Mouse (Mus musculus): Measurements from ENCODE around the gene Nradd. TPM values are rescaled to one million over a fixed set of nuclear protein-coding genes. Genes with fewer than 3 reads are reported as not detected.

Nradd gene
- total RNA-seq, 4 experiments from 2014 or later, result 2.0 to 4.6 (median 3.0) TPM

DNA sequence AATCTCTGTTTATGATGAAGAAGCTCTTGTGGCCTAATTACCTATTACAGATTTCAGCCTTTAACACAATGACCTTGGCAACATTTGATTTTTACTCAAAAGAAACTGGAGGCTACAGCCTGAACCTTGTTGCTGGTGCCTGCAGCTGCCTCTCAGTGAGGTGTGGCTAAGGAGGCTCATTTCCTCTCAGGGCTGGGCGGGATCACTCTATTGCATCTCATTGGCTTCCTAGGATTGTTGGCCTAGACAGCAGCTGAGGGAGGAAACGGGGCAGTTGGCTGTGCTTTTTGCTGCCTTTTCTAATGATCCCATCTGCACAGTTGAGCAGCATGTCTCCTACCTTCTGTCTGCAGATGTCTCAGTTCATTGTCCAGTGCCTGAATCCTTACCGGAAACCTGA lies 7.2 kb downstream of the Nradd start:
- DNase-seq (ENCODE audit: low spot score in 2 of 2), result no peak

DNA sequence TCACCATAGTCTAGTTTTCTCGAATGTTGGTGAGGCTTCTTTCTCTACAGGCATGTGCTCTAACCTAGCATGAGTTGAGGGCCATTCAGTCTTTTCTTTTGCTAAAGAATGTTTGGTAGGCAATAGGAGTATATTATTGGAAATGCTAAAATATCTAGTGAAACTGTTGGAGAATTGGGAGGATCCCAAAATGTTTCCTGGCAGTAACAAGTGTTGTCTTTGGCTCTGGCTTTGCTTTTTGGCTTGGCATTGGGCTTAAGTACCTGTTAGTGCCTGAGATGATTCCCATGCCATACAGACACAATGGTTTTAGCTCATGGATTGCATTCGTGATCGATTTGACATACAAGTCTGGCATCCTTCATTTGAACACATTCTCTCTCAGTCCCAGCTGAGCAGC lies 12.8 kb downstream of the Nradd start:
- no peak for DNase-seq (ENCODE audit: low spot score in 2 of 2)

DNA sequence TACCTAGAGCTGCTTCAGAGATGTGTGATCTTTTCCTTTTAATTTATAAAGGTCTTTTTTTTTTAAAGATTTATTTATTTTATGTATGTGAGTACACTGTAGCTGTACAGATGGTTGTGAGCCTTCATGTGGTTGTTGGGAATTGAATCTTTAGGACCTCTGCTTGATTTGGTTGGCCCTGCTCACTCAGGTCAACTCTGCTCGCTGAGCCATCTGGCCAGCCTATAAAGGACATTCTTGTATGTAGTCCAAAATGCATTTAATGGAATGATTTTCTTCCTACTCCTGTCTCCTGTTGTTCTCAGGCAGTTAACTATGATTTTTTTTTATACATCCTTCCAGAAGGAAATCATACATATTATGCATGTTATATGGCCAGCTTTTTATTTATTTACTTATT lies 40.7 kb downstream of the Nradd start:
- DNase-seq (ENCODE audit: low spot score in 2 of 2), result no peak

DNA sequence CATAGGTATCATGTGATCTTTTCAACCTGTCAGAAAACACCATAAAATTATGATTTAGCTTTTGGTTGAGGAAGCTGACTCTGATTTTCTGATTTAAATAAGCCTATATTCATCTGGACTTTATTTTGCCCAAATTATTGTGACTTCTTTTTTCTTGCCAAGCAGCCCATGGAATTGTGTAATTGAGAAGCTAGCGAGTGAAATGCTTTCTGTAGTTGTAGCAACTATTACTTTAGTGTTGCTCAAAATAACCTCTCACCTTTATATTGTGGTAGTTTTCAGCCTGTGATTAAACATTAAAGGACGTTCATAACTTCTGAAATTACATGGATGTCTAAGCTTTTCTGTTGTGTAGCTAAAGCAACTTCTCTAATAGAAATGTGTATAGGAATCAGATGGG lies 42.1 kb downstream of the Nradd start:
- no peak for DNase-seq (ENCODE audit: low spot score in 2 of 2)

Small RNAs within 50 kb of the gene (microRNA-seq; reads per million reads assigned to microRNA genes)
- 0 to 0.64 reads per million in 2 experiments for gene Mir8107

Other genes starting within 250 kb of the Nradd start
- 10 to 100 TPM; 46.2 to 62.8 (median 53.4) TPM for gene Ptpn23, start 216.2 kb downstream of the Nradd start, total RNA-seq (2022)
- under 1 TPM in 1 of 4 experiments, not detected in 3; 0.31 TPM for gene Ngp, start 204.7 kb downstream of the Nradd start, total RNA-seq (2022)
- 10 to 100 TPM; 22.3 to 27.0 (median 25.5) TPM for gene Klhl18, start 147.8 kb downstream of the Nradd start, total RNA-seq (2022)
- 1 to 10 TPM; 3.8 to 5.6 (median 4.7) TPM for gene Kif9, start 147.5 kb downstream of the Nradd start, total RNA-seq (2022)
- gene Setd2, start 91.9 kb downstream of the Nradd start, total RNA-seq (2022), result 10 to 100 TPM; 54.9 to 70.6 (median 61.4) TPM
- 10 to 100 TPM; 15.1 to 18.5 (median 18.1) TPM for gene Nbeal2, start 29.7 kb upstream of the Nradd start, total RNA-seq (2022)
- 10 to 100 TPM; 46.4 to 61.2 (median 57.8) TPM for gene Ccdc12, start 32.1 kb upstream of the Nradd start, total RNA-seq (2022)
- 1 to 10 TPM in 1 of 4 experiments, under 1 TPM in 1, not detected in 2; 0.74 to 1.9 TPM for gene Myl3, start 117.4 kb upstream of the Nradd start, total RNA-seq (2022)
- 10 to 100 TPM in 1 of 4 experiments, 1 to 10 TPM in 3; 6.1 to 10.5 (median 8.7) TPM for gene Pth1r, start 122.7 kb upstream of the Nradd start, total RNA-seq (2022)
- gene Prss42, start 173.7 kb upstream of the Nradd start, total RNA-seq (2022), result not detected
- not detected for gene Prss44, start 189.5 kb upstream of the Nradd start, total RNA-seq (2022)
- under 1 TPM in 2 of 4 experiments, not detected in 2; 0.23 to 0.39 TPM for gene Prss43, start 202.2 kb upstream of the Nradd start, total RNA-seq (2022)
- under 1 TPM in 3 of 4 experiments, not detected in 1; 0.35 to 0.63 (median 0.55) TPM for gene Prss45, start 210.1 kb upstream of the Nradd start, total RNA-seq (2022)
- not detected for gene Prss46, start 220.1 kb upstream of the Nradd start, total RNA-seq (2022)
- gene Prss50, start 233.5 kb upstream of the Nradd start, total RNA-seq (2022), result 1 to 10 TPM in 2 of 4 experiments, under 1 TPM in 2; 0.60 to 2.1 (median 1.4) TPM